9 mouse cellular contexts compared by ENCODE assay signal in genomic region chr7:76354510-76354909, GRCm38 (mm10).
A peak's percentile ranks its signal among the peaks of the same experiment; 100 is the strongest.
DNase-seq lines count a peak whose midpoint lies in the region; ATAC-seq and TF ChIP-seq lines count a peak whose summit lies in the region.
"Had no signal": no experiment of that assay in that cellular context is flagged by ENCODE, and none has a peak within 500 bp of the region (broad histone marks: within the 10 kb centered on the region; RNA-seq: fewer than 3 reads in every experiment).

No protein-coding gene starts in this region.

- no peaks in the 10 kb centered on the region for H3K9me3 ChIP-seq in embryonic facial prominence, embryonic 11.5 days (replicated peaks; ENCODE audit: control insufficient read depth, low read length)
- no peaks in the 10 kb centered on the region for H3K9me3 ChIP-seq in embryonic facial prominence, embryonic 10.5 days
- no peaks in the 10 kb centered on the region for H3K9me3 ChIP-seq in liver, embryonic 14.5 days (ENCODE audit: control insufficient read depth, low read length)

- no peak overlapping the region for H3K4me3 ChIP-seq in embryonic facial prominence, embryonic 11.5 days (ENCODE audit: low read depth, low read length)
- no peak overlapping the region for H3K4me3 ChIP-seq in embryonic facial prominence, embryonic 10.5 days
- H3K4me3 ChIP-seq in liver, embryonic 14.5 days (ENCODE audit: insufficient read depth in 1 of 2, low read depth in 2 of 2, low read length in 2 of 2) = no peak overlapping the region
- H3K4me3 ChIP-seq: midbrain, embryonic 12.5 days had no signal

- H3K36me3 ChIP-seq in embryonic facial prominence, embryonic 11.5 days (replicated peaks; ENCODE audit: control insufficient read depth, insufficient read depth, low read depth, low read length) = no peaks in the 10 kb centered on the region
- no peaks in the 10 kb centered on the region for H3K36me3 ChIP-seq in embryonic facial prominence, embryonic 10.5 days (replicated peaks)
- no peaks in the 10 kb centered on the region for H3K36me3 ChIP-seq in liver, embryonic 14.5 days (replicated peaks; ENCODE audit: control insufficient read depth, insufficient read depth, low read depth)
- H3K36me3 ChIP-seq: midbrain, embryonic 12.5 days had no signal

- H3K4me1 ChIP-seq in embryonic facial prominence, embryonic 11.5 days (ENCODE audit: control insufficient read depth, insufficient read depth, low read length) = no peaks in the 10 kb centered on the region
- no peaks in the 10 kb centered on the region for H3K4me1 ChIP-seq in embryonic facial prominence, embryonic 10.5 days
- H3K4me1 ChIP-seq in liver, embryonic 14.5 days (replicated peaks; ENCODE audit: control insufficient read depth in 2 of 2, insufficient read depth in 2 of 2, low read length in 1 of 2) = no peaks in the 10 kb centered on the region
- H3K4me1 ChIP-seq: midbrain, embryonic 12.5 days had no signal

- H3K27me3 ChIP-seq in embryonic facial prominence, embryonic 11.5 days (ENCODE audit: control insufficient read depth, insufficient read depth, low read length) = no peaks in the 10 kb centered on the region
- H3K27me3 ChIP-seq in embryonic facial prominence, embryonic 10.5 days (replicated peaks; ENCODE audit: low read depth, poor library complexity, severe bottlenecking) = no peaks in the 10 kb centered on the region
- no peaks in the 10 kb centered on the region for H3K27me3 ChIP-seq in liver, embryonic 14.5 days (ENCODE audit: control insufficient read depth, insufficient read depth, low read length)
- H3K27me3 ChIP-seq: midbrain, embryonic 12.5 days had no signal

- ATAC-seq in embryonic facial prominence, embryonic 11.5 days (replicated peaks; ENCODE audit: insufficient number of reproducible peaks, low FRiP score, low TSS enrichment, low read depth) = no peak
- no peak for ATAC-seq in liver, embryonic 14.5 days (ENCODE audit: insufficient read depth)

- no peak overlapping the region for H3K9ac ChIP-seq in embryonic facial prominence, embryonic 11.5 days (replicated peaks; ENCODE audit: low read length)
- no peak overlapping the region for H3K9ac ChIP-seq in liver, embryonic 14.5 days (replicated peaks)
- H3K9ac ChIP-seq: midbrain, embryonic 12.5 days had no signal

- H3K27ac ChIP-seq in embryonic facial prominence, embryonic 11.5 days (replicated peaks; ENCODE audit: low read depth, low read length) = no peak overlapping the region
- no peak overlapping the region for H3K27ac ChIP-seq in embryonic facial prominence, embryonic 10.5 days (replicated peaks)
- no peak overlapping the region for H3K27ac ChIP-seq in liver, embryonic 14.5 days
- H3K27ac ChIP-seq: midbrain, embryonic 12.5 days had no signal

- 43% methylated on average over 3 of the region's 3 CpGs for WGBS in embryonic facial prominence, embryonic 11.5 days
- WGBS in embryonic facial prominence, embryonic 10.5 days = 42% methylated on average over 3 of the region's 3 CpGs
- WGBS in liver, embryonic 14.5 days (ENCODE audit: insufficient replicate concordance) = 23% methylated on average over 3 of the region's 3 CpGs

- no peak overlapping the region for H3K4me2 ChIP-seq in embryonic facial prominence, embryonic 11.5 days (ENCODE audit: low read depth, low read length)
- no peak overlapping the region for H3K4me2 ChIP-seq in liver, embryonic 14.5 days (ENCODE audit: low read depth)
- H3K4me2 ChIP-seq: midbrain, embryonic 12.5 days had no signal

- peak; percentile 36; the same call in 1 of the 2 replicates for TF ChIP-seq CTCF in liver, embryonic 14.5 days (IDR thresholded peaks at IDR 0.05; ENCODE audit: low read depth)

- no peak for TF ChIP-seq EP300 in liver, embryonic 14.5 days (IDR thresholded peaks at IDR 0.05; ENCODE audit: low read depth)

- DNase-seq in embryonic facial prominence, embryonic 11.5 days (ENCODE audit: low spot score) = peak; percentile 63
- DNase-seq in embryonic facial prominence, embryonic 10.5 days (ENCODE audit: low spot score) = no peak
- DNase-seq in liver, embryonic 14.5 days (ENCODE audit: low read depth in 3 of 3, low spot score in 3 of 3) = no peak
- no peak for DNase-seq in liver
- peak; percentile 59 for DNase-seq in adrenal gland, postnatal 14 days
- peak; percentile 69 for DNase-seq in kidney, postnatal 10 days
- peak; percentile 67 for DNase-seq in retina, embryonic 14.5 days (ENCODE audit: low spot score)
- no peak for DNase-seq in spleen, adult 18-20 months

Comparison
In these comparisons a context has a peak if more than half of its experiments do, and no peak if none do; other contexts are left out.
1. DNase-seq: peak in embryonic facial prominence, embryonic 11.5 days (single experiment), adrenal gland, postnatal 14 days (single experiment), kidney, postnatal 10 days (single experiment) and retina, embryonic 14.5 days (single experiment); none in embryonic facial prominence, embryonic 10.5 days (single experiment), liver, embryonic 14.5 days (0 of 3), liver (single experiment) and spleen, adult 18-20 months (0 of 2).